Mouse (Mus musculus): ENCODE measurements around the gene Ppp2r3d.

Gene Ppp2r3d

GRCm38 (mm10) chr9:124411553-124411952 is 65.1 kb downstream of the Ppp2r3d start:
- no peak for DNase-seq (ENCODE audit: low spot score in 2 of 2)

- no peak for DNase-seq (ENCODE audit: low spot score in 2 of 2)
Observed at GRCm38 (mm10) chr9:124408564-124408963, 68.1 kb downstream of the Ppp2r3d start.

All from spleen, postnatal 4 days (tissue).